Mouse (Mus musculus) C2C12 (cell line): ENCODE measurements at regions not wholly inside any gene's neighbourhood (a gene's known extent, or its start where the extent isn't known, plus 50 kb on each side); places are given as distances from the start of the nearest gene placed in this dataset.

ENCODE experiments used
- CEBPB ChIP-seq: IDR thresholded peaks from one replicate; pipeline ENCODE4 v1.6.1; 2011; ENCODE audit warnings: low read depth, mild to moderate bottlenecking, control low read depth, moderate library complexity
- CTCF ChIP-seq: IDR thresholded peaks from one replicate; pipeline ENCODE4 v1.5.1; 2011; ENCODE audit not compliant: control insufficient read depth, insufficient read depth, insufficient read length
- FOSL1 ChIP-seq: IDR thresholded peaks from one replicate; pipeline ENCODE4 v1.8.0; 2011; ENCODE audit warnings: mild to moderate bottlenecking, low read length; ENCODE audit not compliant: poor library complexity, insufficient read depth, severe bottlenecking
- MAX ChIP-seq: IDR thresholded peaks from one replicate; pipeline ENCODE4 v1.6.1; 2011; ENCODE audit warnings: mild to moderate bottlenecking, control low read depth

DNA sequence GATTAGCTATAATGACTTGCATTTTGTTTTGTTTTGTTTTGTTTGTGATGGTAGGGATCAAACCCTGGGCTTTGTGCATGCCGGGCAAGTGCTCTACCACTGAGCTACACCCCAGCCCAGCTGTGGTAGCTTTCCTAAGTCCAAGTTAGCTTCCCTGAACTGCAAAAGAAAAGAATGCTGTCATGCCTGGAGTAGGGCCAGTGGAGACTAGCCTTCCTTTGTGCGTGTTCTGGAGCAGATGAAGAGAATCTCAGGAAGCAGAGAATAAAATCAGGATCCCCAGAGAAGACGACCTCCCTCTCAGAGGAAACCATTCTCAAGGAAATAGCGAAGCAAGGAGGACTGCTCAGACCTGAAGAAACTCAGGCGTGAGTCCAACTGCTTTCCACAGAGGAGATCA, 123.8 kb downstream of the Polr2m start:
- no peak for TF ChIP-seq MAX
- TF ChIP-seq CTCF = no peak
- no peak for TF ChIP-seq FOSL1
- TF ChIP-seq CEBPB = no peak
